Mouse (Mus musculus) frontal cortex, postnatal 25 days (tissue): ENCODE results near the gene Brd9.

Source experiments
- DNase-seq, 2 experiments: peaks; one replicate each; pipeline ENCODE4 v3.0.0; 2022; ENCODE audit warnings: low spot score in 2 of 2

The Brd9 gene

GRCm38 (mm10) chr13:73937321-73938176 is at the start of gene Brd9, which contains the start of gene Trip13:
Gene Brd9, plus strand, starts transcription at chr13:73937811.
Gene Trip13, minus strand, starts transcription at chr13:73937784.
- DNase-seq, result peak; percentile 79 to 81

GRCm38 (mm10) chr13:73892493-73893178 is 45.0 kb upstream of the Brd9 start:
- no peak for DNase-seq

- DNase-seq, result no peak
Observed at GRCm38 (mm10) chr13:73897561-73897960, 40.0 kb upstream of the Brd9 start.

DNA sequence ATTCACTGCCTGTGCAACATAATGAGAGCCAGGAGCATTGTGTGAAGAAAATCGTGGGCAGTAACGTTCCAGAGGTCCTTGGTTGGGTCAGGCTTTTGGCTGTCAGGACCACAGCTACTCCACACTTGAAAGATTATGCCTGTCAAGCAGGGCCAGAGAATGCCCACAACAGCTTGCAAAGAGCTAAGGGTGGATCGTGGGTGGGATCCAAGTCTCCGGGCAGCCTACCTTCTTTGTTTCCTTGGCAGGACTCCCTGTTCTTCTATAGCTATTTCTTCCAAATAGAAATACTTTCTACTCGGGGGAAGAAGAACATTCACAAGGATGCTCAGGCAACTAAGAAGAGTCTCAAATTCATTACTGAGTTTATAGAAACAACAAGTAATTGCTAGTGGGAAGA is 30.5 kb upstream of the Brd9 start:
- no peak for DNase-seq

- peak in 1 of 2 experiments; percentile 34 for DNase-seq
Observed at GRCm38 (mm10) chr13:73907683-73908412, 29.8 kb upstream of the Brd9 start.

DNA sequence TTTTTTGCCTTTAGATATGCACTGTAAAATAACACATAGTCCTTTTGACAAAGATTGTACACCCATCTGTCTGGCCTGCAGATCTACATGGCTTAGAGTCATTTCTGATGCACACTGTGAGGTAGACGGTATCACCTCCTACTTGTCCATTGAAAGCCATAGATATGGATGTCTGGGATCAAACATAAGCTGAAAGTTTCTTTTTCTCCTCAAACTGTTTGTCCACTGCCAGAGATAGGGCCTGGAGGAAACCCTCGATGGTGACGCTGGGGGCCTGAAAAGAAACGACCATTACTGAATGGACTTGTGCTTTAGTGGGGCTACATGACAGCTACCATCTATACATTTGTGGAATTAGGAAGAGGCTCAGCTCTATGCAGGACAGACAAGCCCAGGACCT is 24.5 kb upstream of the Brd9 start:
- no peak for DNase-seq

- no peak for DNase-seq
Observed at GRCm38 (mm10) chr13:73932201-73932600, 5.4 kb upstream of the Brd9 start.

- no peak for DNase-seq
Observed at GRCm38 (mm10) chr13:73936938-73937320, 682 bp upstream of the Brd9 start.

GRCm38 (mm10) chr13:73938177-73938560 is 558 bp downstream of the Brd9 start:
- no peak for DNase-seq

DNA sequence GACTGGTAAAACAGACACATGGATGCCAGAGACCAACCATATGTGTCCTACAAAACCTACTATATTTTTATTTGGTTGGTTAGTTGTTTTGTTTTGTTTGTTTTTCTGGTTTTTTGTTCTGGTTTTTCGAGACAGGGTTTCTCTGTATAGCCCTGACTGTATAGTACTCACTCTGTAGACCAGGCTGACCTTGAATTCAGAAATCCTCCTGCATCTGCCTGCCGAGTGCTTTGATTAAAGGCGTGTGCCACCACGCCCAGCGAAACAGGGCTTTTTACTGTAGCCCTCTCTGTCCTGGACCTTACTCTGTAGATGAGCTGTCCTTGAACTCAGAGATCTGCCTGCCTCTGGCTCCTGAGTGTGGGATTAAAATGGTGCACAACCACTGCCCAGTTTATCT is 1.5 kb downstream of the Brd9 start:
- no peak for DNase-seq

GRCm38 (mm10) chr13:73944606-73945005 is 7.0 kb downstream of the Brd9 start:
- no peak for DNase-seq

DNA sequence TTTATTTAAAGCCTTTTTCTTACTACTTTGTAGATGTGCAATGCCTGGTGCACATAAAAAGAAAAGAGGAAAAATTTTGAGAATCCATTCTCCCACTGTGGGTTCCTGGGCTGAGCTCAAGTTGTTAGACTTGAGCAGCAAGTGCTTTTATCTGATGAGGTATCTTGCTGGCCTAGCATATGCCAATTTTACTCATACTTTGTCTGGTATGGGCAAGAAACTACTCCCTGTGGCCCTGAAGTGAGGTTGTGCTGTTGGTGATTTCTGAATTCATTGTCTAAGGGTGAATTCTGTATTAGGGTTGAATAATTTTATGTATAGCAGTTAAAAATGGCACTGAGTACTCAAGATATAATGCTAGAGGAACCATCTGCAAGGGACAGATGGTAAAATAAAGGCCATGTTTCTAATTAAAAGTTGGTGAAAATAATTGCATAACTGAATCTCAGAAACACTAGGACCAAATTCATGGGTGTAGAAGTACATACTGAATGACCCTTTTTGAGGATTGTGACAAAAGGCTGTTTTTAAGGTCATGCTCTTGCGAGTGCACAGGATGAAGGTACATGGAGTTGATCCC is 16.0 kb downstream of the Brd9 start:
- DNase-seq, result no peak

DNA sequence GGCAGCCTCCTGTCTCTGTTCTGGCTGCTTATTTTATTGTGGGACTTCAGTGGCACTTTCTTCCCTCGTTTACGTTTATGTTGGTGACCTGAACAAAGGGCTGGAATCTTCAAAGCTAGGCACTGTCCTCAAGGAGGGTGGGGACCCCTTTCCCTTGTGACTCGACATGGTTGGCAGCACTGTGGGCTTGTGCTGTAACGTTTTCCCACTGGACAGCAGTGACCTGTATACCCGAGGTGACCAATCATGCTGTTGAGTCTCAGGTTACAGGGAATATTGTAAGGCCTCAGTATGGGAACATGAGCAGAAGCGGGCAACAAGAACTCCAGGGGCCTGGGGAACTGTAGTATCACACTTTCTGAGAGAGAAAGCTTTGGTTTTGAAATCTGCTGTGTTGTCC is 17.1 kb downstream of the Brd9 start:
- no peak for DNase-seq

DNA sequence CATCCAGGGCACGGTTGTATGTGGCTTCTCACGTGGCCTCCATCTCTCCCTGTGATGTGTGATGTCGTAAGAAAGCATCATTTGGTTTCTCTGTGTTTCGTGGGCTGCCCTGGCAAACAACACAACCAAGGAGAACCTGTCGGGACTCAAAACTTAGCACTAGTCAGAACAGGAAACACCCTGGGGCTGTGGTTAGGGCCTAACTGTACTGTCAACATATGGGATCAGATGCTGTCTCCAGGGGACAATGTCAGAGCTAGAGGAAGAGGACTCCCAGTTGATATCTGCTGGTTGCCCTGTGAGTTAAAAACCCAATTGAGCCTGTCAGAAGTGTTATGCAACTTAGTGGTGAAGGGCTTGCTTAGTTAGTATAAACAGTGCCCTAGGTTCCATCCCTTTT is 17.9 kb downstream of the Brd9 start:
- no peak for DNase-seq

DNA sequence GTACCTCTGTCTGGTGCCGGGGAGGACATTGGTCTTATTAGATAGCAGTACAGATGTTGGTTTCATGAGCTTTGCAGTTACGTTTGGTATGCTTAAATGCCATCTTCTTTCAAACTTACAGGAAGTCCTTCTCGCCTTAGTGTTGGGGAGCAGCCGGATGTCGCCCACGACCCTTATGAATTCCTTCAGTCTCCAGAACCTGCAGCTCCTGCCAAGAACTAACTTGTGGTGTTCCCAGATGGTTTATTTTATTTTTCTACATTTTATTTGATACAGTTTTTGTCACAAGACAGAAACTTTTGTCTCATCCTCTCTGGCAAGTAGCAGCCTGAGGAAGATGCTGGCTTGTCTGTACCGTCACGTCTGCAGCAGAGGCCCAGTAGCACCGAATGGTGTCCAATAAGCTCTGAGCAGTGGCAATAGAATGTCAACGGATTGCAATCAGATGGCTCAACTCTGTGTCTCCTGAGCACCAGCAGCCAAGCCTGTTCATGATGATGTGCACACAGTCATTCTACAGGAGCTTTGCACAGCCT is 22.6 kb downstream of the Brd9 start:
- no peak for DNase-seq

GRCm38 (mm10) chr13:73961177-73961576 is 23.6 kb downstream of the Brd9 start:
- DNase-seq, result no peak

DNA sequence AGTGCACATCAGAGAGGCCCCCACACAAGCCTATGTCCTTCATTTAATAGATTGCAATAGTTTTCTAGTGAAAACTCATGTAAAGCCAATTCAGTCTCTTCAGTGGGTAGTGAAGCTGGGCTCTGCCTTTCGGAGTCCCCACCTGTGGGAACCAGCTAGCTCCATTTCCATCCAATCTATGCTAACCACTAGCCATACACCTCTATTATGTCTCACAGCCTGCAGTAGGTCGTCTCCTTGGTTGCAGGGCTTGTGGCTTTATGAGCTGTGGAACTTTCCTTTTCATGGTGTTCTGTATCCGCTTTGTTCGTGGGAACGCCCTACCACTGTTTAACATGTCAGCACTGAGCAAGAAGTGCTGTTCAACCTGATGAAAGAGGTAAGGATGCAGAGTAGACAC is 25.9 kb downstream of the Brd9 start, which contains the start of gene Zdhhc11:
Zdhhc11 (plus strand) TSS at position 301 of the 400 bp plus-strand sequence.
- no peak for DNase-seq

- DNase-seq, result peak in 1 of 2 experiments; percentile 40
Observed at GRCm38 (mm10) chr13:73970545-73971448, 33.2 kb downstream of the Brd9 start.

- DNase-seq, result no peak
Observed at GRCm38 (mm10) chr13:73974523-73974922, 36.9 kb downstream of the Brd9 start.

GRCm38 (mm10) chr13:73976935-73977334 is 39.3 kb downstream of the Brd9 start:
- no peak for DNase-seq

DNA sequence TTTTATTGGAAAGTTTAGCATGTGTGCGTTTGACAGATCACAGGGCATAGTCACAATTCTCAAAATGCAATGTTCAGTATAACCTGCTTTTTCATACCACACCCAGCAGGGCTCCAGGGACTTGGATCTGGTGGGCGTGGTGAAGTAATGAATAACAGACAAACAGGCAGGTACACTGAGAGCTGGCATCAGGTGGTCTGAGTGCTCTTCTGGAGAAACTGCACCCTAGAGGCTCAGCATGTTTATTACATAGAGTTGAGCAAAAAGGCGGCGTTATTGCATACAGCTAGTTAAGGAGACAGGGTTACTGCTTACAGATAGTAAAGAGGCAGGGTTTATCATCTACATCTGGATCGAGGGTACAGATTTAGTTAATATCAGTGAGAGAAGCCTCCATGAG is 52.7 kb downstream of the Brd9 start:
- no peak for DNase-seq
